Mouse (Mus musculus) urinary bladder, postnatal 4 days (tissue): ENCODE results near the gene Srsf9.
"Not testable (repeated sequence)": the region's sequence is repeated elsewhere in the genome, so short reads cannot be mapped to it uniquely, and the experiment has no call there.

Experiments
- DNase-seq, 2 experiments: peaks; one replicate each; pipeline ENCODE4 v3.0.0; 2021 to 2022; ENCODE audit warnings: low spot score in 2 of 2

Srsf9 gene

DNA sequence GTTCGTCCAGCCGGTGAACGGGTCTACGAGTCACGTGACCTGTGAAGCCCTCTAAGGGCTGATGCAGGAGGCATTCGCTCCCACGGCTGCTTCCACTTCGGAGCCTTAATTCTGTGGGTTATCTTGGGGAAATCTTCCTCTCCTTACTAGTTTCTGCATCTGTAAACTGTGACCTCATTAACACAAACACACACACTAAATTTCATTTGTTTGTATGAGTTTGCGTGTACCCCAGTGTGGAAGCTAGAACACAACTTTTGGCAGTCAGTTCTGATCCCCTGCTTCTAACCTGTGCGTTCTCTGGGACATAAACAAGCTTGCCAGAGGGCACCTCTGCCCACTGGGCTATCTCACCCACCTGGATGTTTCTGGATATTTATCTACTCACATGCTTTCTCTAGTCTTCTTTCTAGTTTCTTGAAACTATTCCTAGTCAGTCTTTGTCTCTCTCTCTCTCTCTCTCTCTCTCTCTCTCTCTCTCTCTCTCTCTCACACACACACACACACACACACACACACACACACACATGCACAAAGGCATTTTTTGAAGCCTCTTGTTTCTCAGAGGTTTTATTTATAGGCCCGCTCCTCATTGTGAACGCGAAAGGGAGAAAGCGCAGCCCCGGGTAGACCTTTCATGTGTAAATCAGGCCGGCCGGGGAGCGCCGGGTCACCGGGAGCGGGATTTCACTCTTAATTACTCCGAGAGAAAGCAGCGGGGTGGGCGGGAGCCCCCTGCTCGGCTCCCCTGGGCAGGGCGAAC, 46.6 kb downstream of the Srsf9 start:
- no peak for DNase-seq

DNA sequence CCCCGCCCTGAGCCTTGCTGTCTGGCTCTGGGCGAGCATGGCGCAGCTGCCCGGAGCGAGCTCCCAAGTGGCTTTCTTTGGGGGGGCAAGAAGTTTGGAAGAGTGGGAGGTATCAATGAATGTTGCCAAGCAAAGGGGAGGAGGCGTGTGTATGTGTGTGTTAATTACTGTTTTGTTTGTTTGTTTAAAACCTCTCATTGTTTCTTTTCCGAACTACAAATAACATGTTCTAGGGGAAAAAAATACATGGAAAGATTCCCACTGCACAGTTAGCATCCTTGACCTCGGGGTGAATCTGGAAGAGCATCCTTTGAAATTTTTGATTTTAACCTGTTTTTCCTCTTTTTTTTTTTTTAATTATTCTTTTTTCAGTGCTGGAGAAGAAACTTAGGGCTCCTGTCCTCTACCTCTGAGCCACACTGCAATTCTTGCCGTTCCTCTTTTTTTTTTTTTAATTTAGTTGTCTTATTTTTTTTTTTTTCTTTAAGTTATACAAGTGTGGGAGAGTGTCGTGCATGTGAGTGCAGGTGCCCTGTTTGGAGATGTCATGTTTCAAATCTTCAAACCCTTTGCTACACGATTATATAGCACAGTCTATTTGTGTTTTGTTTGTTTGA, 47.3 kb downstream of the Srsf9 start:
- DNase-seq: no peak

GRCm38 (mm10) chr5:115375436-115375835, 48.5 kb downstream of the Srsf9 start:
- no peak for DNase-seq

DNA sequence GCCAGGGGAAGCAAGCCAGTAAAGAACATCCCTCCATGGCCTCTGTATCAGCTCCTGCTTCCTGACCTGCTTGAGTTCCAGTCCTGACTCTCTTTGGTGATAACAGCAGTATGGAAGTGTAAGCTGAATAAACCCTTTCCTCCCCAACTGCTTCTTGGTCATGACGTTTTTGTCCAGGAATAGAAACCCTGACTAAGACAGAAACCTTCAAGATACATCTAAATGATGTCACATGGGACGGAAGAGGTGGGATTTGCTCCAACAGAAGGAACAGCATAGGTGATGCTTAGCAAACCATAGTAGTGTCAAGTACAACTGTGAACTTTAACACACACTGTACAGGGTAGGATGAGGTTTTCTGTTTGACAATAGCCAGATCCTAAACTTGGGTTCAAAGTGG, 51.9 kb downstream of the Srsf9 start:
- DNase-seq: not testable (repeated sequence)
